Mouse (Mus musculus): ENCODE results near the gene Itga5. TPM values are rescaled to one million over a fixed set of nuclear protein-coding genes. Genes with fewer than 3 reads are reported as not detected.

Gene Itga5
- total and polyA plus RNA-seq, 3 experiments, result 0.17 to 1.8 (median 0.28) TPM

- TF ChIP-seq HCFC1 (IDR thresholded peaks at IDR 0.05; ENCODE audit: low read depth, low read length), result no peak
- peak; percentile 43; the same call in 1 of the 2 replicates for TF ChIP-seq POLR2AphosphoS2 (IDR thresholded peaks at IDR 0.05; ENCODE audit: low read depth, low read length)
- peaks cover 5% of the 10 kb centered on the region for H3K27me3 ChIP-seq (replicated peaks)
- no peak overlapping the region for H3K9ac ChIP-seq (ENCODE audit: insufficient read depth, low read depth)
- no peak overlapping the region for H3K4me3 ChIP-seq (replicated peaks in 1 of 3; ENCODE audit: low read depth in 2 of 3, low read length in 2 of 3, poor library complexity in 1 of 3)
- in situ Hi-C loops (cut with MboI; ENCODE audit: low pct_ligation_motif_present, low pct_unique_long_range_greater_than_20kb, low sequenced_read_pairs) (no loop called here), dilution Hi-C loops (cut with MboI; ENCODE audit: extremely low pct_ligation_motif_present, extremely low pct_unique_long_range_greater_than_20kb, low sequenced_read_pairs) (no loop called here)
- no peaks in the 10 kb centered on the region for H3K79me2 ChIP-seq (replicated peaks; ENCODE audit: control insufficient read depth, extremely low read depth, insufficient read depth, poor library complexity, severe bottlenecking)
- peaks cover 19 to 48% of the 10 kb centered on the region in 2 experiments for H3K36me3 ChIP-seq (replicated peaks in 1 of 2; ENCODE audit: control insufficient read depth in 1 of 2, insufficient read depth in 1 of 2, low read length in 1 of 2)
- no peak overlapping the region for H3K4me2 ChIP-seq (ENCODE audit: insufficient read depth, low read depth, poor library complexity, severe bottlenecking)
- no peaks in the 10 kb centered on the region for H3K9me3 ChIP-seq (replicated peaks; ENCODE audit: low read length)
- no peak for DNase-seq (ENCODE audit: extremely low read depth)
- H3K4me1 ChIP-seq (ENCODE audit: control insufficient read depth in 1 of 2, insufficient read depth in 2 of 2), result peaks cover 16 to 83% of the 10 kb centered on the region in 2 experiments
- H3K27ac ChIP-seq (ENCODE audit: insufficient read depth, low read depth), result no peak overlapping the region
Observed at GRCm38 (mm10) chr15:103300560-103300959, 66.0 kb downstream of the Itga5 start.

GRCm38 (mm10) chr15:103300067-103300471, 66.5 kb downstream of the Itga5 start:
- Histone ChIP-seq H3K9me3 (replicated peaks; ENCODE audit: low read length) (no peaks in the 10 kb centered on the region), H3K4me2 (ENCODE audit: insufficient read depth, low read depth, poor library complexity, severe bottlenecking) (no peak overlapping the region), H3K36me3 (replicated peaks in 1 of 2; ENCODE audit: control insufficient read depth in 1 of 2, insufficient read depth in 1 of 2, low read length in 1 of 2) (peaks cover 22 to 52% of the 10 kb centered on the region in 2 experiments), H3K79me2 (replicated peaks; ENCODE audit: control insufficient read depth, extremely low read depth, insufficient read depth, poor library complexity, severe bottlenecking) (no peaks in the 10 kb centered on the region), H3K9ac (ENCODE audit: insufficient read depth, low read depth) (no peak overlapping the region), H3K27me3 (replicated peaks) (peaks cover 5% of the 10 kb centered on the region), H3K27ac (ENCODE audit: insufficient read depth, low read depth) (no peak overlapping the region), H3K4me3 (replicated peaks in 1 of 3; ENCODE audit: low read depth in 2 of 3, low read length in 2 of 3, poor library complexity in 1 of 3) (no peak overlapping the region), H3K4me1 (ENCODE audit: control insufficient read depth in 1 of 2, insufficient read depth in 2 of 2) (peaks cover 16 to 82% of the 10 kb centered on the region in 2 experiments)
- dilution Hi-C loops (cut with MboI; ENCODE audit: extremely low pct_ligation_motif_present, extremely low pct_unique_long_range_greater_than_20kb, low sequenced_read_pairs) (no loop called here), in situ Hi-C loops (cut with MboI; ENCODE audit: low pct_ligation_motif_present, low pct_unique_long_range_greater_than_20kb, low sequenced_read_pairs) (no loop called here)
- DNase-seq (ENCODE audit: extremely low read depth), result no peak
- TF ChIP-seq E2F4 (IDR thresholded peaks at IDR 0.05; ENCODE audit: insufficient replicate concordance, low read depth, low read length) (no peak), CHD1 (IDR thresholded peaks at IDR 0.05; ENCODE audit: low read depth, low read length) (no peak), EP300 (IDR thresholded peaks at IDR 0.05; ENCODE audit: low read length) (no peak), MEF2A (IDR thresholded peaks at IDR 0.05; ENCODE audit: borderline replicate concordance, low read depth, low read length) (0 out of 2 replicates have a peak, but pooled peaks have one; percentile 44), MAFK (IDR thresholded peaks at IDR 0.05; ENCODE audit: insufficient replicate concordance, low read length) (no peak), HCFC1 (IDR thresholded peaks at IDR 0.05; ENCODE audit: low read depth, low read length) (no peak), POLR2A (IDR thresholded peaks at IDR 0.05; ENCODE audit: low read depth, low read length) (no peak), NELFE (IDR thresholded peaks at IDR 0.05; ENCODE audit: low read depth, low read length) (no peak)

GRCm38 (mm10) chr15:103299644-103300043, 66.9 kb downstream of the Itga5 start:
- no peak overlapping the region for H3K4me3 ChIP-seq (replicated peaks in 1 of 3; ENCODE audit: low read depth in 2 of 3, low read length in 2 of 3, poor library complexity in 1 of 3)
- peaks cover 16 to 82% of the 10 kb centered on the region in 2 experiments for H3K4me1 ChIP-seq (ENCODE audit: control insufficient read depth in 1 of 2, insufficient read depth in 2 of 2)
- no peak overlapping the region for H3K27ac ChIP-seq (ENCODE audit: insufficient read depth, low read depth)
- H3K27me3 ChIP-seq (replicated peaks), result peaks cover 5% of the 10 kb centered on the region
- H3K4me2 ChIP-seq (ENCODE audit: insufficient read depth, low read depth, poor library complexity, severe bottlenecking), result no peak overlapping the region
- no peaks in the 10 kb centered on the region for H3K9me3 ChIP-seq (replicated peaks; ENCODE audit: low read length)
- dilution Hi-C loops (cut with MboI; ENCODE audit: extremely low pct_ligation_motif_present, extremely low pct_unique_long_range_greater_than_20kb, low sequenced_read_pairs), result no loop called here
- H3K79me2 ChIP-seq (replicated peaks; ENCODE audit: control insufficient read depth, extremely low read depth, insufficient read depth, poor library complexity, severe bottlenecking), result no peaks in the 10 kb centered on the region
- no peak overlapping the region for H3K9ac ChIP-seq (ENCODE audit: insufficient read depth, low read depth)
- peaks cover 22 to 55% of the 10 kb centered on the region in 2 experiments for H3K36me3 ChIP-seq (replicated peaks in 1 of 2; ENCODE audit: control insufficient read depth in 1 of 2, insufficient read depth in 1 of 2, low read length in 1 of 2)
- DNase-seq (ENCODE audit: extremely low read depth), result no peak
- no peak for TF ChIP-seq JUN (IDR thresholded peaks at IDR 0.05; ENCODE audit: insufficient read depth, low read depth, low read length)
- no peak for TF ChIP-seq POLR2AphosphoS2 (IDR thresholded peaks at IDR 0.05; ENCODE audit: low read depth, low read length)
- TF ChIP-seq ELF1 (IDR thresholded peaks at IDR 0.05; ENCODE audit: low read depth, low read length), result no peak
- TF ChIP-seq SIN3A (IDR thresholded peaks at IDR 0.05; ENCODE audit: low read length), result no peak
- TF ChIP-seq CHD2 (IDR thresholded peaks at IDR 0.05; ENCODE audit: low read length), result no peak
- no peak for TF ChIP-seq ZKSCAN1 (IDR thresholded peaks at IDR 0.05; ENCODE audit: borderline replicate concordance, low read depth, low read length)
- no peak for TF ChIP-seq UBTF (IDR thresholded peaks at IDR 0.05; ENCODE audit: low read depth, low read length)
- no peak for TF ChIP-seq PAX5 (IDR thresholded peaks at IDR 0.05; ENCODE audit: low read length)
- TF ChIP-seq NELFE (IDR thresholded peaks at IDR 0.05; ENCODE audit: low read depth, low read length), result no peak
- TF ChIP-seq HCFC1 (IDR thresholded peaks at IDR 0.05; ENCODE audit: low read depth, low read length), result no peak
- TF ChIP-seq JUND (conservative IDR thresholded peaks at IDR 0.05; ENCODE audit: low read depth, low read length), result no peak
- in situ Hi-C loops (cut with MboI; ENCODE audit: low pct_ligation_motif_present, low pct_unique_long_range_greater_than_20kb, low sequenced_read_pairs), result no loop called here
